Mouse (Mus musculus) embryonic facial prominence, embryonic 13.5 days (tissue): ENCODE data around the gene Pdx1. TPM values are rescaled to one million over a fixed set of nuclear protein-coding genes. Genes with fewer than 3 reads are reported as not detected.
A peak's percentile ranks its signal among the peaks of the same experiment; 100 is the strongest.

ENCODE experiments used
- ATAC-seq: fragments of 200-750 bp; cut with Nextera tagmentation; 2 replicates; pipeline ENCODE4 v1.8.0; 2017; ENCODE audit warnings: low read depth; ENCODE audit not compliant: insufficient number of reproducible peaks, insufficient read depth, low FRiP score, low TSS enrichment
- H3K27ac ChIP-seq: fragments of 300-500 bp; sonication (generic); 2 replicates; pipeline ENCODE4 v1.5.1; 2015; ENCODE audit warnings: moderate library complexity, mild to moderate bottlenecking, inconsistent platforms
- H3K27me3 ChIP-seq: fragments of 300-500 bp; sonication (generic); 2 replicates; pipeline ENCODE4 v1.6.1; 2015; ENCODE audit warnings: mild to moderate bottlenecking, inconsistent platforms
- H3K36me3 ChIP-seq: fragments of 300-500 bp; sonication (generic); 2 replicates; pipeline ENCODE4 v1.6.1; 2015; ENCODE audit warnings: mild to moderate bottlenecking, inconsistent platforms
- H3K4me1 ChIP-seq: fragments of 300-500 bp; sonication (generic); 2 replicates; pipeline ENCODE4 v1.6.1; 2015; ENCODE audit warnings: inconsistent platforms
- H3K4me2 ChIP-seq: fragments of 300-500 bp; sonication (generic); 2 replicates; pipeline ENCODE4 v1.6.1; 2015; ENCODE audit warnings: moderate library complexity, mild to moderate bottlenecking, inconsistent platforms
- H3K4me3 ChIP-seq: fragments of 300-500 bp; sonication (generic); 2 replicates; pipeline ENCODE4 v1.5.1; 2015; ENCODE audit warnings: mild to moderate bottlenecking, inconsistent platforms
- H3K9ac ChIP-seq: fragments of 300-500 bp; sonication (generic); 2 replicates; pipeline ENCODE4 v1.6.1; 2015; ENCODE audit warnings: mild to moderate bottlenecking, inconsistent platforms
- H3K9me3 ChIP-seq: fragments of 300-500 bp; sonication (generic); 2 replicates; pipeline ENCODE4 v1.6.1; 2016; ENCODE audit warnings: inconsistent platforms
- WGBS: fragments of 180-500 bp; shearing (Covaris S2); methylation state at CpG from one replicate; pipeline ENCODE4 v1.1.7; 2015; ENCODE audit warnings: mixed read lengths; 5-methylcytosine and 5-hydroxymethylcytosine counted together
- polyA plus RNA-seq: library from polyadenylated mRNA; unstranded; fragments of >200 nt; fragmentation: Nextera tagmentation; extraction: Ambion mirVana; gene quantifications from 2 replicates; pipeline ENCODE4 v1.2.1, GENCODE M21; 2015

Gene Pdx1
- polyA plus RNA-seq, 1 experiment from 2014 or later = not detected

- H3K4me2 ChIP-seq = no peak overlapping the region
- no peak overlapping the region for H3K9ac ChIP-seq
- H3K27me3 ChIP-seq = peaks cover 82% of the 10 kb centered on the region
- 33% methylated on average over 13 of the region's 13 CpGs for WGBS
- H3K27ac ChIP-seq = no peak overlapping the region
- no peaks in the 10 kb centered on the region for H3K36me3 ChIP-seq
- H3K9me3 ChIP-seq = no peaks in the 10 kb centered on the region
- H3K4me1 ChIP-seq = no peaks in the 10 kb centered on the region; the same call in 1 of the 2 replicates
- H3K4me3 ChIP-seq = no peak overlapping the region
- no peak for ATAC-seq
Observed at GRCm38 (mm10) chr5:147292506-147293120, 22.9 kb downstream of the Pdx1 start.

DNA sequence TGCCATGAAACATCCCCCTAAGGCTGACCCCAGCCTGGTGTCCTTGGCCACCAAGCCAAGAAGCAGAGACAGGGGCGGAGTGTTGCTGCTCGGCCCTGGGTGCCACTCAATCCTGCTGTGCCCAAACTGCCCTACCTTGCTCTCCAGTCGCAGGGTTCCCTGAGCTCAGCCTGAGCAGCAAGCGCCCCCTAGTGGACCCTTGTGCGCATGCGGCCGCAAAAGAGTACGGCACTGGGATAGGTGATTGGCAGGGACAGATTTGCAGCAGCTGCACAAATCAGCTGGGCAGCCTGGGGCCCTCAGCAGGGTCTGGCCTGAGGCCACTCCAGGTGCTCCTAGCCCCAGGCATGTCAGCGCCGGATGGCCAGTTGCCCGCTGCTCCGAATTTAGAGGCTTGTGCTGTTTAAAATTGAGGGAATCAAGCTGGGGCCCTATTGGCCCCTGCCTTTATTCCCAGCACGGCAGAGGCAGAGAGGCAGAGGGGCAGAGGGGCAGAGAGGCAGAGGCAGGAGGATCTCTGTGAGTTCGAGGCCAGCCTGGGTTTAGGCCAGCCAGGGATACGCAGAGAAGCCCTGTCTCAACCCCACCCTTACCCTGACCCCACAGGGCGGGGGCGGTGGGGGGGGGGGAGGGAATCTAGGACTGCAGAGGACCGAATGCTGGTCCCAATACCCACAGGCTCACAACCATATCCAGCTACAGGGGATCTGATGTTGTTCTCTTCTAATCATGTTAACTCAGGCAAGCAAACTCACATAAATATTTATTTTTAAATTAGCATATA, 23.6 kb downstream of the Pdx1 start:
- no peaks in the 10 kb centered on the region; the same call in 1 of the 2 replicates for H3K4me1 ChIP-seq
- H3K36me3 ChIP-seq = no peaks in the 10 kb centered on the region
- peaks cover 82% of the 10 kb centered on the region for H3K27me3 ChIP-seq
- no peak overlapping the region for H3K4me2 ChIP-seq
- no peak overlapping the region for H3K27ac ChIP-seq
- no peak for ATAC-seq
- H3K9me3 ChIP-seq = no peaks in the 10 kb centered on the region
- H3K9ac ChIP-seq = no peak overlapping the region
- no peak overlapping the region for H3K4me3 ChIP-seq
- WGBS = 16% methylated on average over 18 of the region's 18 CpGs

GRCm38 (mm10) chr5:147294121-147294520, 24.4 kb downstream of the Pdx1 start:
- Histone ChIP-seq H3K27ac (no peak overlapping the region), H3K36me3 (no peaks in the 10 kb centered on the region), H3K9ac (no peak overlapping the region), H3K9me3 (no peaks in the 10 kb centered on the region), H3K27me3 (peaks cover 84% of the 10 kb centered on the region), H3K4me1 (no peaks in the 10 kb centered on the region; the same call in 1 of the 2 replicates), H3K4me2 (no peak overlapping the region), H3K4me3 (no peak overlapping the region)
- 10% methylated on average over 20 of the region's 20 CpGs for WGBS
- no peak for ATAC-seq

DNA sequence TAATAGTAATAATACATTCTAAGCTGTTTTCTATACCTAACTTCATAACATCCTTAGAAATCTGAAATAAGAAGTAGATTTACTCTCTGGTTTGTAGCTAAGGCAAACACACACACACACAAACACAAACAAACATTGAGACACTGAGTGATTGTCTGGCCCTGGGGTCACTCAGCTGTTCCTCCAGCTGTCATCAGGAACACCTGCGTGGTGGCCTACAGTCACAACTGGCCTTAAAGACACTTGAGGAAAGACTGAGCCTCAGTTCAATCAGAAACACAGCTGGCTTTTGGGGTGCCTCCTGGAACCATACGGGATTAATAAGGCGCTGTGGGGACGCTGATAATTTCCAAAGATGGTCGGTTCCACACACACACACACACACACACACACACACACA, 27.5 kb downstream of the Pdx1 start:
- Histone ChIP-seq H3K9ac (no peak overlapping the region), H3K27ac (no peak overlapping the region), H3K9me3 (no peaks in the 10 kb centered on the region), H3K36me3 (no peaks in the 10 kb centered on the region), H3K27me3 (peaks cover 98% of the 10 kb centered on the region), H3K4me3 (no peak overlapping the region), H3K4me2 (no peak overlapping the region), H3K4me1 (peaks cover 10% of the 10 kb centered on the region)
- ATAC-seq = no peak
- WGBS = 53% methylated on average over 5 of the region's 5 CpGs

DNA sequence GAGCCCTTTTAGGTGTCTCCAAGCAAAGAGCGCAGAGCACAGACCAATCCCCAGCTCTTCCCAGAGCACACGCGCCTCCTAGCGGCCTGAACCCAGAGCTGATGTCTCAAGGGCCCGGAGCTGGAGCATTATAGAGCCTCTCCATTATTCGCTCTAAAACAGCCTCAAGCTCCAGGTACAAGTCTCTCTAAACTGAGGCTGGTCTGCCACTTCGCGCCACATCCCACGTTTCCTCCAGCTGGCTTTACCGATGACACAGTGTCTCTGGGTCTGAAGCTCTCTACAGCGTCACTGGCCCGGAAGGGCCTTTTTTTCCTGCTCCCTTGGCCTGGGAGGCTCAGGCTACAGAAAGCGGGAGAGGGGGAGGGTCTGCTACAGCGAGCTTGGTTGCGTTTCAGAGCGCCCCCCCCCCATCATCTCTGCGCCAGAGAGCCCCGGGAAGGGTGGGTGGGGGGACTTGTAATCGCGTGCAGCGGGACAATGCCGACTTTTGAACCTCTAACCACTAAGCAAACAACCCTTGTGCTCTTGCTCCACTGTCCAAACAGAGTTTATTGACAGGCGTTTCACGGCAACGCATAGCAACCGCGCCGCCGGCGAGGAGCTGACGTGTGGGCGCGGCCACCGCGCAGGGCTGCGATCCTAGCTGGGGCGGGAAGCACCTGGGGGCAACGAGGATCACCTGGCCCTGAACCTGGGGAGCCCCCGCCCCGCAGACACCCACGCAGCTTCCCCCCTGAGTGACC, 29.7 kb downstream of the Pdx1 start:
- Histone ChIP-seq H3K4me3 (peak overlapping the region; percentile 18), H3K27me3 (peaks cover 98% of the 10 kb centered on the region), H3K36me3 (no peaks in the 10 kb centered on the region), H3K27ac (no peak overlapping the region), H3K4me2 (peak overlapping the region; percentile 39), H3K9me3 (no peaks in the 10 kb centered on the region), H3K9ac (no peak overlapping the region), H3K4me1 (peaks cover 15% of the 10 kb centered on the region)
- WGBS = under 1% methylated on average over 41 of the region's 41 CpGs
- 0 out of 2 replicates have a peak, but pooled peaks have one; percentile 56 for ATAC-seq

DNA sequence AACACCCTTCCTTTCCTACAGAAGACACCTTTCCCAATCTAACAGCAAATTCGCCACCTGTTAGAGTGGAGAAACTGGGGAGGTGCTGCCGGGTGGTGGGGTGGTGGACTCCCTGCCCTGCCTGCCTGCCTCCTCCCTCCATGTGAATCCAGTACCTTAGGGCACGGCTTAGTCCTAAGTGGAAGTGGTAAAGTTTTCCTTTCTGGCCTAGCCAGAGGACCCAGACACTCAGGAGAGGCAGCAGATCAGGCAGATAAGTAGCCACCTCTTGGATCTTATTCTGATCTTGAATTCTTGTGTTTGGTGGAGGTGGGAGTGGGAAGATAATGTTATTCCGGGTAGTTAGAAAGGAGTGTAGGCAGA, 30.2 kb downstream of the Pdx1 start:
- peak overlapping the region; percentile 39; the same call in 1 of the 2 replicates for H3K4me2 ChIP-seq

GRCm38 (mm10) chr5:147300917-147301780, 31.4 kb downstream of the Pdx1 start:
- Histone ChIP-seq H3K4me1 (peaks cover 24% of the 10 kb centered on the region), H3K4me3 (no peak overlapping the region), H3K4me2 (no peak overlapping the region), H3K9me3 (no peaks in the 10 kb centered on the region), H3K9ac (no peak overlapping the region), H3K27ac (no peak overlapping the region), H3K27me3 (peaks cover 99% of the 10 kb centered on the region), H3K36me3 (no peaks in the 10 kb centered on the region)
- under 1% methylated on average over 21 of the region's 21 CpGs for WGBS
- ATAC-seq = no peak

More for the DNA sequence above, 30.2 kb downstream of the Pdx1 start:
- Histone ChIP-seq H3K4me3 (peak overlapping the region; percentile 18; the same call in 1 of the 2 replicates), H3K36me3 (no peaks in the 10 kb centered on the region), H3K9me3 (no peaks in the 10 kb centered on the region), H3K27me3 (peaks cover 98% of the 10 kb centered on the region), H3K27ac (no peak overlapping the region), H3K4me1 (peaks cover 20% of the 10 kb centered on the region), H3K9ac (no peak overlapping the region)
- 4% methylated on average over 4 of the region's 4 CpGs for WGBS
- ATAC-seq = no peak

- Histone ChIP-seq H3K4me2 (no peak overlapping the region), H3K4me3 (no peak overlapping the region), H3K27ac (no peak overlapping the region), H3K4me1 (peaks cover 30% of the 10 kb centered on the region), H3K9ac (no peak overlapping the region), H3K36me3 (no peaks in the 10 kb centered on the region), H3K9me3 (no peaks in the 10 kb centered on the region), H3K27me3 (peaks cover 100% of the 10 kb centered on the region)
- 3% methylated on average over 10 of the region's 10 CpGs for WGBS
- ATAC-seq = no peak
Observed at GRCm38 (mm10) chr5:147301781-147302070, 32.0 kb downstream of the Pdx1 start.

DNA sequence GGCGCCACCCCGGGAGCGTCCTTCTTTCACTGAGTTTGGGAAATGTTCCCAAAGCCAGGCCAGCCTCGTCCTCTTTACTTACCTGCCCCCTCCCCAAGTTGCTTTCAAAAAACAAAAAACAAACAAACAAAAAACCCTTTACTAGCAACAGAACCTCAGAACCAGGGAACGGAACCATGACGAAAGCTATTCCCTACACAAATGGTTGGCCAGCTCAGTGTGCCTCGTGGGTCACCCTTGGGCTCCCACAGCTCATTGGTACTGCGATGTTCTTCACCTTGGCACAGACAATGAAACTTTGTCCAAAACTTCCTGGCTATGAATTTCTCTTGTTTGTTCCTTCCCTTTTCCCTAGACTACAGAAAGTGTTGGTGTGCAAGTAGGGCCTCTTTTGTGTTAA, 32.4 kb downstream of the Pdx1 start:
- Histone ChIP-seq H3K27ac (no peak overlapping the region), H3K4me2 (no peak overlapping the region), H3K4me3 (no peak overlapping the region), H3K4me1 (peaks cover 34% of the 10 kb centered on the region), H3K9ac (no peak overlapping the region), H3K27me3 (peaks cover 100% of the 10 kb centered on the region), H3K9me3 (no peaks in the 10 kb centered on the region), H3K36me3 (no peaks in the 10 kb centered on the region)
- ATAC-seq = no peak
- WGBS = 4% methylated on average over 8 of the region's 8 CpGs

DNA sequence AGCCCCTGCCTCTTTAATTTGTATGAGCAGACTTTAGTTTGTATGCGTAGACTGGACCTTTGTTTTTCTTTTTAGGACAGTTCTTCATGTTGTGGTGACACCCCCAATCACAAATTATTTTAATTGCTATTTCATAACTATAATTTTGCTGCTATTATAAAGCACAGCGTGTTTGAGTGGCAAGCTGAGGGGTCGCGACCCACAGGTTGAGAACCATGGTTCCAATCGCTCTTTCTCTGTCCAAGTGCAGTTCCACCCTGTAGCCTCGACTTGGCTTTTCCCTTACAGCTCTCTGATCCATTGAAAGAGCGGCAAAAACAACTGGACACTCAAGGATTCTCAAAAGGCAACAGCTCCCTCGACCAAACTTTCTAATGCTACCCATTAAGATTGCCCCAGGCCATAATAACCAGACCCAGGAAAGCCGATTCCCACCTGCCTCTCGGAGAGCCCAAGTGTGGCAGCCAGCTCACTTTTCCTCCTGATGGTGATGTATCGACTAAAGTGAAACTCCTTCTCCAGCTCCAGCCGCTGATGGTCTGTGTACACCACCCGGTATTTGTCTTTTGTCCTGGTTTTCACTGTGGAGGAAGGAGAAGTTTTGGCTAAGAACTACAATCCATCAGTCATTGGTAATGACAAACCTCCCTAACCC, 33.1 kb downstream of the Pdx1 start:
- Histone ChIP-seq H3K4me3 (no peak overlapping the region), H3K27ac (no peak overlapping the region), H3K9me3 (no peaks in the 10 kb centered on the region), H3K36me3 (no peaks in the 10 kb centered on the region), H3K27me3 (peaks cover 100% of the 10 kb centered on the region), H3K4me1 (peaks cover 34% of the 10 kb centered on the region), H3K9ac (no peak overlapping the region), H3K4me2 (no peak overlapping the region)
- WGBS = 4% methylated on average over 13 of the region's 13 CpGs
- no peak for ATAC-seq
